Mouse (Mus musculus): Measurements from ENCODE around the gene Cdkn1a.
"Not testable (repeated sequence)": the region's sequence is repeated elsewhere in the genome, so short reads cannot be mapped to it uniquely, and the experiment has no call there.

Gene Cdkn1a

DNA sequence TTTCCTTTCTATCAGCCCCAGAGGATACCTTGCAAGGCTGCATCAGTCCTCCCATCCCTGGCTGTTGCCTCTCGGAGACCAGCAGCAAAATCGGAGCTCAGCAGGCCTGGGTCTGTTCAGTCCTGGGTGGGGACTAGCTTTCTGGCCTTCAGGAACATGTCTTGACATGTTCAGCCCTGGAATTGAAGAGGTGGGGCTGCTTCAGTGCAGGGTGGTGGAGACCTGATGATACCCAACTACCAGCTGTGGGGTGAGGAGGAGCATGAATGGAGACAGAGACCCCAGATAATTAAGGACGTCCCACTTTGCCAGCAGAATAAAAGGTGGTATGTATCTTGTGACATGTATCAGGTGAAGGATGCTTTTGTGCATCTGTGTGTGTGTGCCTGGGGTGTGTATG is at the start of gene Cdkn1a:
Cdkn1a (plus strand) TSS at position 201 of the 400 bp plus-strand sequence.
- DNase-seq (ENCODE audit: low read depth, low spot score): no peak

- DNase-seq (ENCODE audit: low read depth, low spot score): not testable (repeated sequence)
These were observed 49.1 kb upstream of the Cdkn1a start for GRCm38 (mm10) chr17:29041632-29042031.

- no peak for DNase-seq (ENCODE audit: low read depth, low spot score)
These were observed 48.2 kb upstream of the Cdkn1a start for GRCm38 (mm10) chr17:29042569-29042968.

- no peak for DNase-seq (ENCODE audit: low read depth, low spot score)
These were observed 47.2 kb upstream of the Cdkn1a start for GRCm38 (mm10) chr17:29043583-29043982.

GRCm38 (mm10) chr17:29044146-29044924 is 46.4 kb upstream of the Cdkn1a start:
- no peak for DNase-seq (ENCODE audit: low read depth, low spot score)

DNA sequence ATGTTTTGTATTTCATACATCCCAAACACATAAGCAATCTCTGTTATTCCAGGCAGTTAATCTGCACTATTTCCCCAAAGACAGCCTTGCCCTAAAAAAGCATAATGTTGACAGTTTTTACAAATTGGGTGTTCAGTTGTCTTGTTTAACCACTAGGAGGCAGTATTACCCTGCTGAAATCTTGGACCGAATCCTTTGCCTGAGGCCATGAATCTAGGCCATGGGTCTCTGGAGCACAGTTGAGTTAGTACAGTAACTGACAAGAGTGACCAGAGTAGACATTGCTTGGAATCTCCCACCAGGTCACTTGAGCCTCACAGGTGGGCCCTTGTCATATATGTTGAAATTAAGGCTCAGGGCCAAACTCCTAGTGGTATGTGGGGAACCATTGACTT is 45.9 kb upstream of the Cdkn1a start:
- no peak for DNase-seq (ENCODE audit: low read depth, low spot score)

- DNase-seq (ENCODE audit: low read depth, low spot score): no peak
These were observed 44.8 kb upstream of the Cdkn1a start for GRCm38 (mm10) chr17:29045741-29046530.

DNA sequence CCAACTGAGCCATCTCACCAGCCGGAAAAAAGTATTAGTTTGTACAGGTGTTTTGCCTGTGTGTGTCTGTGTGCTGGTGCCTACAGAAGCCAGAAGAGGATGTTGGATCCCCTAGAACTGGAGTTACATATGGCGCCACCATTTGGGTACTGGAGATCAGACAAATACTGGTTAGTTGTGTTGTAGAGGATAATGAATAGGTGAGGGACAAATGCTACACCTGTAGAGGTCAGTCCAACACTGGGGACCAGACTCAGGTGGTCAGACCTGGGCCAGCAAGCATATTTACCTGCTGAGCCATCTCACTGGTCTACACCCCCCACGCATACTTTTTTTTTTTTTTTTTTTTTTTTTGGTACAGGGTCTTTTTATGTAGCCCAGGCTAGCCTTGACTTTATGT is 43.9 kb upstream of the Cdkn1a start:
- DNase-seq (ENCODE audit: low read depth, low spot score): no peak

GRCm38 (mm10) chr17:29047697-29048514 is 42.9 kb upstream of the Cdkn1a start:
- DNase-seq (ENCODE audit: low read depth, low spot score): no peak

DNA sequence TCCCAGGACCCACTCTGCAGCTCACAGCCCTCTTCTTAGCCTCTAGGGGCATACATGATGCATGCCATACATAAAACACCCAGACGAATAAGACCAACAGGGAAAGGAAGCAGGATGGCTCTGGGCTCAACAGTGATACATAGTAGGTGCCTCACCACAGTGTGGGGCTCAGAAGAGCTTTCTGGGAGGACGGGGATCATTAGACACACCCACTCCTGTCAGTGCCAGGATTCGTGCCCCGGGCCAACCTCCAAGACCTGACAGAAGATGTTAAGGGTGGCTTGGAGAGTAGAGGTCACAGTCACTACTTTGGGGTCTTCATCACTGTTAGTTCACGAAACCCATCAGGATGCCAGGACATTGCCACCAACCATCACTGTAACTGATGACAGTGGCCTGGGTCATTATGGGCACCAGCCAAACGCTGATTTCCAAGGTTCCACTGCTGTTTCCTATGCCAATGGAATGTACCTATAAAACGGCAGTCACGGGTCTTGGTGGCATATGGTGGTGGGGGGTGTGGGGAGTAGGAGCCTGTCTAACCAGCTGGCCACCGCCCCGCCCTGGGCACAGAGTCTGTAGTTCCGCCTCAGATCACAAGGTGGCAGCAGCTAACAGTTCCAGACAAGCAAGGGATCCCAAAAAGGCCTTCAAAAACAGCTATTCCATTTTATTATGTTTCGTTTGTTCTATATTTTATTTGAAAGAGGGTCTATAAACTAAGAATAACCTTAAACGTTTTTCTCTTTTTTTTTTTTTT is 41.8 kb upstream of the Cdkn1a start:
- DNase-seq (ENCODE audit: low read depth, low spot score): no peak

GRCm38 (mm10) chr17:29049508-29049889 is 41.3 kb upstream of the Cdkn1a start:
- DNase-seq (ENCODE audit: low read depth, low spot score): no peak

DNA sequence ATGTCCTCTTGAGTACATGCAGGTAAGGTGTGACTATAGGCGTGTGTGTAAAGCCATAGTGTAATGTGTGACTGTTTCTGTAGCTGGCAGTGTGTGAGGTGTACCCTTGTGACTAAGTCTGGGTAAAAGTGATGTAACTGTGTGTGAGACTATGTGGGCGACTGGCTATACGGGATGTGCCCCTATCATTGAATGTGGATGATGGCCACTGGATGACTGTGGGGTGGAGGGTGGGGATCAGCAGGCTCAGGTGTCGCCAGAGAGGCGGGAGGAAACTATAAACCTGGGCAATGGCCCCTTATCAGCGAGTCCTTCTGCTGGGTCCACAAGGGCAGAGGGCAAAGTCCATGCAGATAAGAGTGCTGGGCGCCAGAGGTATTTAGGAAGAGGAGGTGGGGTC is 40.9 kb upstream of the Cdkn1a start:
- no peak for DNase-seq (ENCODE audit: low read depth, low spot score)

DNA sequence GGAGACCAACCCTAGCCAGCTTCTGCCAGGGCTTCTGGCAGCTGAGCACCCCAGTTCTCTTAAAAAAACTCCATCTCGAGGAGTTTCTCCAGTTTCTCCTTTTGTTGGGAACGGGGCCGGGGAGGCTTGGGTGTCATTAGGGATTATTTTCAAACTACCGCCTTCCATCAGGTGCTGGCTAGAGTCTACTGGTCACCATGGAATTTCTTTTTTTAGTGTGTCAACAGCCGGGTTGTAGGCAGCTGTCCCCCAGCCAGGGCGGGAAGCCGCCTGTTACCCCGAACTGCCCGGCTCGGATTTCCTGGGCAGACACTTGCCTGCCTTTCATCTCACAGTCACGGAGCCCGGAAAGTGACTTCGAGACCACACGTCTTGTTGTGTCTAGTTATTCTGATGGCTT is 40.0 kb upstream of the Cdkn1a start:
- DNase-seq (ENCODE audit: low read depth, low spot score): no peak

GRCm38 (mm10) chr17:29053067-29053466 is 37.7 kb upstream of the Cdkn1a start:
- DNase-seq (ENCODE audit: low read depth, low spot score): no peak

DNA sequence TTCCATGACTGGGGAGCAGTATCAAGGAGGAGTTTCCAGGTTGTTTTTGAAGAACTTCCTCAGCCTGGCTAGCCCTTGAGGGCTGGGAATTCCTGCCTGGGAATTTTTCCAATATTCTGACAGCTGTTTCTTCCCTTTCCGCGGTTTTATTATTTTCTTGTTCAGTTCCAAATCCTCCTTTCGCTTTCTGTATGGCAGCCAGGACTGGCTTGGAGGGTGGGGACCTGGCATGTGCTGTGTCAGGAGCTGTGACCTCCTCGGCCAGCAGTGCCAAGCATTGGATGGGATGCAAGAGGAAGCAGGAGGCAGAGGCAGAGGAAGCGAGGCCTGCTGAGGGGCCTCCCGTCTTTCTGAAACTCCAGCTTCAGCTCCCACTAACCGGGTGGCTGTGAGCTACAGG is 36.9 kb upstream of the Cdkn1a start:
- DNase-seq (ENCODE audit: low read depth, low spot score): no peak

DNA sequence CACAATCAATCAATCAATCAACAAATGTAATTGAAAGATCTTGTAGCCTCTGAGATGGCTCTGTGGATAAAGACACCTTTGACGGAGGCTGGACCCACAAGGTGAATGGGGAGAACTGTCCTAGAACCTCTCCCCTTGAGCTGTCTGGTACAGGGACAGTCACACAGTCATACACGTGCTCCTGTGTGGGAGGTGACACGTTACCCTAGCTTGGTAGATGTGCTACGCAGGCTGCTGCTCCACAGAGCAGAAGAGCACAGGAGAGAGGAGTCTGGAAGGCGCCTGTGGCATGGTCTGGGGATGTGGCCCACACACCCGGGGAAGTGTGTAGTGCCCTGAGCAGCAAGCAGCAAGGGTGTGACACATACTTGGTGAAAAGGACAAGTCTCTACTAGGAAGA is 36.3 kb upstream of the Cdkn1a start:
- no peak for DNase-seq (ENCODE audit: low read depth, low spot score)

- DNase-seq (ENCODE audit: low read depth, low spot score): no peak
These were observed 35.2 kb upstream of the Cdkn1a start for GRCm38 (mm10) chr17:29055586-29055985.

GRCm38 (mm10) chr17:29056207-29056606 is 34.6 kb upstream of the Cdkn1a start:
- DNase-seq (ENCODE audit: low read depth, low spot score): no peak

DNA sequence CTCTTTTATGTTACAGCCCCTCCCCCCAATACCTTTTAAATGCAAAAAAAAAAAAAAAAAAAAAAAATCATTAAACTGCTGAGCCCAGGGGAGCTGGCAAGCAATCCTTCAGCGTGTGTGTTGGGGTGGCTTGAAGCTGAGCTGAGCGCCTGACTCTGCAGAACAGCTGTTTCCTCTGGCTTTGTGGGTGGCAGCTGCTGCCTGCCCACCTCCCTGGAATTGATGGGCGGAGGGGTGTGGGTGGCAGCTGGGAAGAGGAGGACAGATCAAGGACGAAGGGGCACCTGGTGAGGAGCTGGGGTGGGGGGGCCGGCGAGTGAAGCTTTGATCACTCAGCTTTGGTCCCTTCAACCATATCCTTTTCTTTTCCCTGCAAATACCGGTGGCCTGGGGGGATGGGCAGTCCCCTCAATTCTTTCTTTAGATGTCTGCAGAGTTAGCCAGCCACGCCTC is 34.1 kb upstream of the Cdkn1a start:
- DNase-seq (ENCODE audit: low read depth, low spot score): no peak

- DNase-seq (ENCODE audit: low read depth, low spot score): no peak
These were observed 33.4 kb upstream of the Cdkn1a start for GRCm38 (mm10) chr17:29057361-29057890.

GRCm38 (mm10) chr17:29057961-29058360 is 32.8 kb upstream of the Cdkn1a start:
- DNase-seq (ENCODE audit: low read depth, low spot score): no peak

Measured in WW6 (cell line).